Mouse (Mus musculus) E14TG2a.4 (cell line): Measurements from ENCODE around the gene Plcxd1.

Experiments
- H3K27me3 ChIP-seq: 2 replicates; pipeline ENCODE4 v1.6.1; 2014; ENCODE audit warnings: low read length, control low read depth; ENCODE audit not compliant: insufficient read depth
- H3K36me3 ChIP-seq: 2 replicates; pipeline ENCODE4 v1.6.1; 2014; ENCODE audit warnings: low read length, control low read depth; ENCODE audit not compliant: insufficient read depth
- H3K4me1 ChIP-seq: replicated peaks from 2 replicates; pipeline ENCODE4 v1.6.1; 2014; ENCODE audit warnings: low read depth, low read length, control low read depth
- H3K4me3 ChIP-seq: replicated peaks from 2 replicates; pipeline ENCODE4 v1.5.1; 2014; ENCODE audit warnings: mild to moderate bottlenecking, low read length
- H3K9me3 ChIP-seq: 2 replicates; pipeline ENCODE4 v1.6.1; 2014; ENCODE audit warnings: low read length, control low read depth
- CTCF ChIP-seq: conservative IDR thresholded peaks from 2 replicates; pipeline ENCODE4 v1.5.1; 2014; ENCODE audit warnings: low read length
- NANOG ChIP-seq: IDR thresholded peaks from 2 replicates; pipeline ENCODE4 v1.6.1; 2014; ENCODE audit warnings: borderline replicate concordance, low read length, mixed read lengths
- POU5F1 ChIP-seq: IDR thresholded peaks from 2 replicates; pipeline ENCODE4 v1.6.1; 2014; ENCODE audit warnings: low read length, borderline replicate concordance

Gene Plcxd1

GRCm38 (mm10) chr5:110098991-110099477, 735 bp upstream of the Plcxd1 start:
- Histone ChIP-seq H3K36me3 (peaks cover 21% of the 10 kb centered on the region), H3K4me1 (peaks cover 86% of the 10 kb centered on the region), H3K27me3 (no peaks in the 10 kb centered on the region), H3K4me3 (peak overlapping the region; percentile 61), H3K9me3 (no peaks in the 10 kb centered on the region)
- no peak for TF ChIP-seq POU5F1
- TF ChIP-seq NANOG = peak; percentile 90

- Histone ChIP-seq H3K27me3 (no peaks in the 10 kb centered on the region), H3K36me3 (peaks cover 42% of the 10 kb centered on the region), H3K4me1 (peaks cover 94% of the 10 kb centered on the region), H3K9me3 (no peaks in the 10 kb centered on the region), H3K4me3 (peak overlapping the region; percentile 69)
- no peak for TF ChIP-seq POU5F1
- no peak for TF ChIP-seq CTCF
- no peak for TF ChIP-seq NANOG
Measured at GRCm38 (mm10) chr5:110100921-110101631, 1.3 kb downstream of the Plcxd1 start.

GRCm38 (mm10) chr5:110101716-110102347, 2.1 kb downstream of the Plcxd1 start:
- peaks cover 97% of the 10 kb centered on the region for H3K4me1 ChIP-seq
- H3K9me3 ChIP-seq = no peaks in the 10 kb centered on the region
- peaks cover 49% of the 10 kb centered on the region for H3K36me3 ChIP-seq
- peak overlapping the region; percentile 69 for H3K4me3 ChIP-seq
- no peaks in the 10 kb centered on the region for H3K27me3 ChIP-seq
- no peak for TF ChIP-seq CTCF
- no peak for TF ChIP-seq POU5F1
- no peak for TF ChIP-seq NANOG

- peaks cover 50% of the 10 kb centered on the region for H3K36me3 ChIP-seq
- H3K9me3 ChIP-seq = no peaks in the 10 kb centered on the region
- TF ChIP-seq NANOG (no peak), CTCF (no peak), POU5F1 (no peak)
- H3K4me3 ChIP-seq = peak overlapping the region; percentile 69
- H3K27me3 ChIP-seq = no peaks in the 10 kb centered on the region
- peaks cover 91% of the 10 kb centered on the region for H3K4me1 ChIP-seq
Measured at GRCm38 (mm10) chr5:110102429-110102828, 2.7 kb downstream of the Plcxd1 start.

GRCm38 (mm10) chr5:110102853-110103625, 3.3 kb downstream of the Plcxd1 start:
- TF ChIP-seq CTCF (no peak), POU5F1 (no peak)
- Histone ChIP-seq H3K9me3 (no peaks in the 10 kb centered on the region), H3K27me3 (no peaks in the 10 kb centered on the region), H3K4me3 (peak overlapping the region; percentile 94; the same call in 1 of the 2 replicates), H3K4me1 (peaks cover 85% of the 10 kb centered on the region), H3K36me3 (peaks cover 50% of the 10 kb centered on the region)

- Histone ChIP-seq H3K9me3 (no peaks in the 10 kb centered on the region), H3K4me1 (peaks cover 83% of the 10 kb centered on the region), H3K27me3 (no peaks in the 10 kb centered on the region), H3K4me3 (peak overlapping the region; percentile 94), H3K36me3 (peaks cover 50% of the 10 kb centered on the region)
- TF ChIP-seq CTCF (no peak), POU5F1 (no peak), NANOG (no peak)
Measured at GRCm38 (mm10) chr5:110103901-110104615, 4.3 kb downstream of the Plcxd1 start.

- Histone ChIP-seq H3K36me3 (peaks cover 50% of the 10 kb centered on the region), H3K4me1 (peaks cover 80% of the 10 kb centered on the region), H3K9me3 (no peaks in the 10 kb centered on the region), H3K4me3 (peak overlapping the region; percentile 94), H3K27me3 (no peaks in the 10 kb centered on the region)
- TF ChIP-seq POU5F1 = no peak
- TF ChIP-seq NANOG = no peak
- no peak for TF ChIP-seq CTCF
Measured at GRCm38 (mm10) chr5:110104616-110105380, 5.0 kb downstream of the Plcxd1 start.
